Mouse (Mus musculus) thymus, postnatal 10 days (tissue): Measurements from ENCODE around the gene Tspan18.

ENCODE experiments used
- DNase-seq, 2 experiments: peaks; one replicate each; pipeline ENCODE4 v3.0.0; 2021; ENCODE audit warnings: low spot score in 2 of 2

Tspan18 gene

GRCm38 (mm10) chr2:93163317-93163716 is 171.0 kb downstream of the Tspan18 start:
- no peak for DNase-seq

- DNase-seq: no peak
Observed at GRCm38 (mm10) chr2:93162791-93163190, 171.5 kb downstream of the Tspan18 start.

GRCm38 (mm10) chr2:93161914-93162664 is 172.2 kb downstream of the Tspan18 start:
- DNase-seq: no peak

GRCm38 (mm10) chr2:93160467-93161035 is 173.8 kb downstream of the Tspan18 start:
- no peak for DNase-seq

- DNase-seq: peak in 1 of 2 experiments; percentile 53
Observed at GRCm38 (mm10) chr2:93154486-93155032, 179.7 kb downstream of the Tspan18 start.

- DNase-seq: no peak
Observed at GRCm38 (mm10) chr2:93153833-93154232, 180.5 kb downstream of the Tspan18 start.

- DNase-seq: no peak
Observed at GRCm38 (mm10) chr2:93152883-93153491, 181.3 kb downstream of the Tspan18 start.

- no peak for DNase-seq
Observed at GRCm38 (mm10) chr2:93152191-93152601, 182.1 kb downstream of the Tspan18 start.
